Mouse (Mus musculus) cortical plate, adult 2 months (tissue): Measurements from ENCODE around the gene Nrcam.

ENCODE experiments used
- CTCF ChIP-seq: fragments of 200-500 bp; IDR thresholded peaks from 2 replicates; pipeline ENCODE4 v1.5.1; 2011; ENCODE audit warnings: mild to moderate bottlenecking, control low read depth, low read length; ENCODE audit not compliant: insufficient read depth; ENCODE audit errors: extremely low read depth
- POLR2A ChIP-seq: fragments of 200-500 bp; IDR thresholded peaks from 2 replicates; pipeline ENCODE4 v1.6.1; 2011; ENCODE audit warnings: mild to moderate bottlenecking, low read length, control low read depth; ENCODE audit not compliant: insufficient read depth; ENCODE audit errors: extremely low read depth

GRCm38 (mm10) chr12:44430996-44431395 is 102.3 kb downstream of the Nrcam start:
- TF ChIP-seq POLR2A = no peak
- no peak for TF ChIP-seq CTCF
